Mouse (Mus musculus) liver, embryonic 14.5 days (tissue): ENCODE results near the gene Nr2f2. TPM values are rescaled to one million over a fixed set of nuclear protein-coding genes. Genes with fewer than 3 reads are reported as not detected.
A peak's percentile ranks its signal among the peaks of the same experiment; 100 is the strongest.

Experiments
- ATAC-seq: fragments of 200-750 bp; cut with Nextera tagmentation; 2 replicates; pipeline ENCODE4 v1.8.0; 2017; ENCODE audit warnings: moderate number of reproducible peaks, mild to moderate bottlenecking, moderate library complexity; ENCODE audit not compliant: insufficient read depth
- DNase-seq, 3 experiments: peaks; one replicate each; pipeline ENCODE4 v3.0.0-alpha.2; 2012 to 2013; ENCODE audit warnings: low read depth in 3 of 3, low spot score in 3 of 3
- H3K27ac ChIP-seq: fragments of 300-500 bp; sonication (generic); 2 replicates; pipeline ENCODE4 v1.5.1; 2014; ENCODE audit warnings: moderate library complexity, mild to moderate bottlenecking, control low read depth, inconsistent platforms
- H3K27me3 ChIP-seq: fragments of 300-500 bp; sonication (generic); 2 replicates; pipeline ENCODE4 v1.6.1; 2014; ENCODE audit warnings: mild to moderate bottlenecking, low read length, moderate library complexity; ENCODE audit not compliant: control insufficient read depth, insufficient read depth
- H3K36me3 ChIP-seq: fragments of 300-500 bp; sonication (generic); replicated peaks from 2 replicates; pipeline ENCODE4 v1.6.1; 2014; ENCODE audit warnings: low read depth; ENCODE audit not compliant: control insufficient read depth, insufficient read depth
- H3K4me1 ChIP-seq, 2 experiments: fragments of 200-500 bp in 1 of 2; fragments of 300-500 bp in 1 of 2; sonication (generic) in 1 of 2; replicated peaks; 2 replicates each; pipeline ENCODE4 v1.6.1; 2012 to 2014; ENCODE audit warnings: antibody characterized with exemption in 1 of 2, inconsistent platforms in 1 of 2, low read length in 1 of 2; ENCODE audit not compliant: control insufficient read depth in 2 of 2, insufficient read depth in 2 of 2
- H3K4me2 ChIP-seq: fragments of 300-500 bp; sonication (generic); 2 replicates; pipeline ENCODE4 v1.6.1; 2014; ENCODE audit warnings: low read depth, mild to moderate bottlenecking, control low read depth, moderate library complexity
- H3K4me3 ChIP-seq, 2 experiments: fragments of 200-500 bp in 1 of 2; fragments of 300-500 bp in 1 of 2; sonication (generic) in 1 of 2; 2 replicates each; pipeline ENCODE4 v1.5.1; 2012 to 2014; ENCODE audit warnings: low read depth in 2 of 2, low read length in 2 of 2, mild to moderate bottlenecking in 2 of 2, control low read depth in 1 of 2, inconsistent platforms in 1 of 2, moderate library complexity in 1 of 2; ENCODE audit not compliant: insufficient read depth in 1 of 2
- H3K9ac ChIP-seq: fragments of 300-500 bp; sonication (generic); replicated peaks from 2 replicates; pipeline ENCODE4 v1.6.1; 2014; ENCODE audit warnings: mild to moderate bottlenecking, control low read depth, moderate library complexity
- H3K9me3 ChIP-seq: fragments of 300-500 bp; sonication (generic); 2 replicates; pipeline ENCODE4 v1.6.1; 2016; ENCODE audit warnings: low read length, mixed read lengths; ENCODE audit not compliant: control insufficient read depth
- CTCF ChIP-seq: IDR thresholded peaks from 2 replicates; pipeline ENCODE4 v1.5.1; 2016; ENCODE audit warnings: antibody characterized with exemption, low read depth, control low read depth
- EP300 ChIP-seq: IDR thresholded peaks from 2 replicates; pipeline ENCODE4 v1.6.1; 2016; ENCODE audit warnings: antibody characterized with exemption, low read depth
- WGBS: fragments of 180-500 bp; shearing (Covaris S2); extraction: QIAGEN DNeasy Blood & Tissue Kit; methylation state at CpG from one replicate; pipeline ENCODE4 v1.1.7; 2014; ENCODE audit not compliant: insufficient replicate concordance; 5-methylcytosine and 5-hydroxymethylcytosine counted together
- polyA plus RNA-seq, 2 experiments: library from polyadenylated mRNA; depleted of rRNA in 1 of 2; stranded (reverse) in 1 of 2; unstranded in 1 of 2; fragments of >200 nt; fragmentation: Nextera tagmentation in 1 of 2; extraction: Ambion mirVana in 1 of 2; gene quantifications; 2 replicates each; pipeline versions ENCODE4 v1.2.1 to v1.2.3; 2012 to 2014

Gene Nr2f2
- polyA plus RNA-seq, 2 experiments: 6.3 to 12.0 TPM

GRCm38 (mm10) chr7:70366808-70367095 lies 217 bp upstream of the Nr2f2 start:
- Histone ChIP-seq H3K4me1 (no peaks in the 10 kb centered on the region), H3K4me2 (peak overlapping the region; percentile 44; the same call in 1 of the 2 replicates), H3K36me3 (no peaks in the 10 kb centered on the region), H3K27me3 (peaks cover 77% of the 10 kb centered on the region), H3K27ac (no peak overlapping the region), H3K9me3 (no peaks in the 10 kb centered on the region), H3K9ac (no peak overlapping the region), H3K4me3 (no peak overlapping the region)
- no peak for ATAC-seq
- no peak for DNase-seq
- no peak for TF ChIP-seq EP300
- no peak for TF ChIP-seq CTCF
- 6% methylated on average over 1 of the region's 1 CpGs for WGBS

- peak overlapping the region; percentile 13; the same call in 1 of the 2 replicates for H3K9ac ChIP-seq
- H3K4me1 ChIP-seq: no peaks in the 10 kb centered on the region
- H3K36me3 ChIP-seq: no peaks in the 10 kb centered on the region
- no peak for DNase-seq
- no peaks in the 10 kb centered on the region for H3K9me3 ChIP-seq
- peak overlapping the region; percentile 37 to 58 for H3K4me3 ChIP-seq
- no peak for ATAC-seq
- TF ChIP-seq EP300 (no peak), CTCF (no peak)
- WGBS: 1% methylated on average over 17 of the region's 17 CpGs
- peak overlapping the region; percentile 44 for H3K4me2 ChIP-seq
- no peak overlapping the region; the same call in 1 of the 2 replicates for H3K27ac ChIP-seq
- peaks cover 81% of the 10 kb centered on the region for H3K27me3 ChIP-seq
Measured at GRCm38 (mm10) chr7:70365401-70365811, 1.1 kb downstream of the Nr2f2 start.

GRCm38 (mm10) chr7:70364798-70365197 lies 1.7 kb downstream of the Nr2f2 start:
- Histone ChIP-seq H3K4me3 (peak overlapping the region; percentile 14 to 58; a peak in 2 of 4 replicates), H3K4me2 (peak overlapping the region; percentile 44), H3K36me3 (no peaks in the 10 kb centered on the region), H3K27me3 (peaks cover 81% of the 10 kb centered on the region), H3K9me3 (no peaks in the 10 kb centered on the region), H3K4me1 (no peaks in the 10 kb centered on the region), H3K27ac (no peak overlapping the region), H3K9ac (no peak overlapping the region)
- no peak for DNase-seq
- TF ChIP-seq EP300: no peak
- TF ChIP-seq CTCF: peak; percentile 3; the same call in 1 of the 2 replicates
- ATAC-seq: no peak
- under 1% methylated on average over 3 of the region's 3 CpGs for WGBS

- peaks cover 81% of the 10 kb centered on the region for H3K27me3 ChIP-seq
- no peaks in the 10 kb centered on the region for H3K36me3 ChIP-seq
- H3K9me3 ChIP-seq: no peaks in the 10 kb centered on the region
- no peak overlapping the region for H3K9ac ChIP-seq
- no peak overlapping the region for H3K4me3 ChIP-seq
- no peaks in the 10 kb centered on the region for H3K4me1 ChIP-seq
- no peak overlapping the region for H3K4me2 ChIP-seq
- WGBS: 19% methylated on average over 4 of the region's 4 CpGs
- TF ChIP-seq EP300: no peak
- TF ChIP-seq CTCF: no peak
- H3K27ac ChIP-seq: no peak overlapping the region
- ATAC-seq (no peak), DNase-seq (no peak)
Measured at GRCm38 (mm10) chr7:70363351-70363750, 3.2 kb downstream of the Nr2f2 start.

GRCm38 (mm10) chr7:70362526-70363170 lies 3.9 kb downstream of the Nr2f2 start:
- Histone ChIP-seq H3K4me2 (peak overlapping the region; percentile 42; the same call in 1 of the 2 replicates), H3K4me1 (no peaks in the 10 kb centered on the region), H3K36me3 (no peaks in the 10 kb centered on the region), H3K4me3 (peak overlapping the region in 1 of 2 experiments; percentile 36; a peak in 1 of 4 replicates), H3K27me3 (peaks cover 81% of the 10 kb centered on the region), H3K27ac (no peak overlapping the region), H3K9me3 (no peaks in the 10 kb centered on the region), H3K9ac (no peak overlapping the region)
- TF ChIP-seq EP300 (no peak), CTCF (no peak)
- ATAC-seq (no peak), DNase-seq (no peak)
- WGBS: 6% methylated on average over 12 of the region's 12 CpGs
